Mouse (Mus musculus): Measurements from ENCODE around the gene Ipo7.

DNA sequence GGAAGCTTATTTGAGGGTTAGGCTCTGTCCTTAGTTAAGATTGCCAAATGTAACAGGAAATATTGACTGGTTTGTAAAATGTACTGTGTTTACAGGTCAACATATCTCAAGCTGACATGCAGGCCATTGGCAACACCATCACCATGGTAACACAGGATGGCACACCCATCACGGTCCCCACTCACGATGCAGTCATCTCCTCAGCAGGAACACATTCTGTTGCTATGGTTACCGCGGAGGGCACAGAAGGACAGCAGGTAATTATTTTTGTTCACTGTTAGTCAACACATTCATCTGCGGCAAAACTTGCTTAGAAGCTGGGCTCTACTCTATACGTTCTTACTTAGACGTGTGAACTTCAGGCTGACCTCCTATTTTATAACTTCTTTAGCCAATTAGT, 73.6 kb downstream of the Ipo7 start:
- TF ChIP-seq CTCF (IDR thresholded peaks at IDR 0.05; ENCODE audit: borderline replicate concordance, extremely low read depth, insufficient read depth, insufficient read length) (no peak), POLR2A (IDR thresholded peaks at IDR 0.05; ENCODE audit: borderline replicate concordance, extremely low read depth, insufficient read depth, insufficient read length, poor library complexity, severe bottlenecking) (no peak)
